Comparison of ENCODE assay signal across 8 mouse cellular contexts in genomic region chr5:123684221-123685144, GRCm38 (mm10). TPM values are rescaled to one million over a fixed set of nuclear protein-coding genes. Genes with fewer than 3 reads are reported as not detected.
A peak's percentile ranks its signal among the peaks of the same experiment; 100 is the strongest.
DNase-seq lines count a peak whose midpoint lies in the region; ATAC-seq and TF ChIP-seq lines count a peak whose summit lies in the region.

Clip1 (minus strand) TSS chr5:123684618.

- no peaks in the 10 kb centered on the region for H3K36me3 ChIP-seq in thymus, adult 2 months (ENCODE audit: control insufficient read depth, insufficient read depth, low read length)
- H3K36me3 ChIP-seq in embryonic facial prominence, embryonic 11.5 days (replicated peaks; ENCODE audit: control insufficient read depth, insufficient read depth, low read depth, low read length) = no peaks in the 10 kb centered on the region
- H3K36me3 ChIP-seq in intestine, embryonic 15.5 days = no peaks in the 10 kb centered on the region

- intact Hi-C loops in left cerebral cortex, postnatal 4 days (cut with DNase I) = loop anchor here (5.0 kb wide), 1 partner anchor 57 kb away; no protein-coding TSS in a partner anchor

- TF ChIP-seq CTCF in thymus, adult 2 months (IDR thresholded peaks at IDR 0.05; ENCODE audit: borderline replicate concordance, control insufficient read depth, extremely low read depth, insufficient read depth, low read length, poor library complexity) = no peak

- H3K4me1 ChIP-seq in thymus, adult 2 months (replicated peaks; ENCODE audit: control insufficient read depth, insufficient read depth, low read length) = peaks cover 19% of the 10 kb centered on the region
- H3K4me1 ChIP-seq in embryonic facial prominence, embryonic 11.5 days (ENCODE audit: control insufficient read depth, insufficient read depth, low read length) = no peaks in the 10 kb centered on the region
- peaks cover 16% of the 10 kb centered on the region for H3K4me1 ChIP-seq in intestine, embryonic 15.5 days (replicated peaks)

- 3% methylated on average over 55 of the region's 64 CpGs for WGBS in thymus, adult 2 months
- under 1% methylated on average over 37 of the region's 64 CpGs for WGBS in embryonic facial prominence, embryonic 11.5 days
- 1% methylated on average over 47 of the region's 64 CpGs for WGBS in intestine, embryonic 15.5 days

- H3K4me3 ChIP-seq in thymus, adult 2 months (ENCODE audit: control insufficient read depth, insufficient read depth, low read length) = peak within 1 kb of the TSS; percentile 99
- peak within 1 kb of the TSS; percentile 96 for H3K4me3 ChIP-seq in embryonic facial prominence, embryonic 11.5 days (ENCODE audit: low read depth, low read length)
- peak within 1 kb of the TSS; percentile 96 for H3K4me3 ChIP-seq in intestine, embryonic 15.5 days (replicated peaks)

- peak within 1 kb of the TSS; percentile 65 for H3K4me2 ChIP-seq in embryonic facial prominence, embryonic 11.5 days (ENCODE audit: low read depth, low read length)
- H3K4me2 ChIP-seq in intestine, embryonic 15.5 days (replicated peaks) = peak within 1 kb of the TSS; percentile 88

- H3K9ac ChIP-seq in embryonic facial prominence, embryonic 11.5 days (replicated peaks; ENCODE audit: low read length) = peak within 1 kb of the TSS; percentile 99
- H3K9ac ChIP-seq in intestine, embryonic 15.5 days = peak within 1 kb of the TSS; percentile 93

- peak; percentile 49 for ATAC-seq in embryonic facial prominence, embryonic 11.5 days (replicated peaks; ENCODE audit: insufficient number of reproducible peaks, low FRiP score, low TSS enrichment, low read depth)
- ATAC-seq in intestine, embryonic 15.5 days = peak; percentile 79

- DNase-seq in thymus, adult 2 months = no peak
- DNase-seq in thymus, postnatal 25 days = no peak
- peak; percentile 71 for DNase-seq in embryonic facial prominence, embryonic 11.5 days (ENCODE audit: low spot score)
- no peak for DNase-seq in gonadal fat pad, adult 2 months (ENCODE audit: low read depth)
- DNase-seq in left cerebral cortex, postnatal 4 days = peak; percentile 64
- DNase-seq in mesoderm, embryonic 11.5 days (ENCODE audit: low read depth, low spot score) = peak; percentile 55
- peak; percentile 85 for DNase-seq in right cerebral cortex, postnatal 25 days

- peak within 1 kb of the TSS; percentile 6; the same call in 1 of the 2 replicates for H3K27ac ChIP-seq in thymus, adult 2 months (ENCODE audit: control insufficient read depth, insufficient read depth, low read length)
- peak within 1 kb of the TSS; percentile 92 for H3K27ac ChIP-seq in embryonic facial prominence, embryonic 11.5 days (replicated peaks; ENCODE audit: low read depth, low read length)
- peak within 1 kb of the TSS; percentile 91 for H3K27ac ChIP-seq in intestine, embryonic 15.5 days

- H3K27me3 ChIP-seq in thymus, adult 2 months (ENCODE audit: control insufficient read depth, insufficient read depth, low read length) = no peaks in the 10 kb centered on the region
- no peaks in the 10 kb centered on the region for H3K27me3 ChIP-seq in embryonic facial prominence, embryonic 11.5 days (ENCODE audit: control insufficient read depth, insufficient read depth, low read length)
- no peaks in the 10 kb centered on the region for H3K27me3 ChIP-seq in intestine, embryonic 15.5 days (replicated peaks)

- no peaks in the 10 kb centered on the region for H3K9me3 ChIP-seq in embryonic facial prominence, embryonic 11.5 days (replicated peaks; ENCODE audit: control insufficient read depth, low read length)
- no peaks in the 10 kb centered on the region for H3K9me3 ChIP-seq in intestine, embryonic 15.5 days

- TF ChIP-seq POLR2A in thymus, adult 2 months (IDR thresholded peaks at IDR 0.05; ENCODE audit: control insufficient read depth, extremely low read depth, insufficient read depth, low read length, poor library complexity) = peak; percentile 58; the same call in 1 of the 2 replicates

RNA-seq across cellular contexts. Expression of gene Clip1, which starts in this region (rescaled TPM):
- polyA plus RNA-seq in thymus, adult 2 months (2012; rRNA removed) = 17.1 and 17.6 TPM in 2 replicates
- 34.2 and 37.3 TPM in 2 replicates for polyA plus RNA-seq in embryonic facial prominence, embryonic 11.5 days (2014; fragmentation: Nextera tagmentation; extraction: Ambion mirVana)
- polyA plus RNA-seq in gonadal fat pad, adult 2 months (2012; rRNA removed) = 20.2 and 23.4 TPM in 2 replicates
- 29.9 TPM in 2 replicates for polyA plus RNA-seq in intestine, embryonic 15.5 days (2015; fragmentation: Nextera tagmentation; extraction: Ambion mirVana)
- total RNA-seq in left cerebral cortex, postnatal 4 days (2021) = 100 to 1,000 TPM; 154 to 158 TPM

Comparison
In these comparisons a context has a peak if more than half of its experiments do, and no peak if none do; other contexts are left out.
1. DNase-seq: peak in embryonic facial prominence, embryonic 11.5 days (single experiment), left cerebral cortex, postnatal 4 days (single experiment), mesoderm, embryonic 11.5 days (single experiment) and right cerebral cortex, postnatal 25 days (single experiment); none in thymus, adult 2 months (single experiment), thymus, postnatal 25 days (single experiment) and gonadal fat pad, adult 2 months (single experiment).
2. H3K27ac ChIP-seq: peak in every context shown above with its lines; median percentile 92 in embryonic facial prominence, embryonic 11.5 days; 91 in intestine, embryonic 15.5 days; 6 in thymus, adult 2 months.
3. Peak in every context shown above with its lines, with median percentiles within 50 percentile points of each other: H3K4me3 ChIP-seq.